Comparison of ENCODE assay signal across 24 mouse cellular contexts in the genomic region with DNA sequence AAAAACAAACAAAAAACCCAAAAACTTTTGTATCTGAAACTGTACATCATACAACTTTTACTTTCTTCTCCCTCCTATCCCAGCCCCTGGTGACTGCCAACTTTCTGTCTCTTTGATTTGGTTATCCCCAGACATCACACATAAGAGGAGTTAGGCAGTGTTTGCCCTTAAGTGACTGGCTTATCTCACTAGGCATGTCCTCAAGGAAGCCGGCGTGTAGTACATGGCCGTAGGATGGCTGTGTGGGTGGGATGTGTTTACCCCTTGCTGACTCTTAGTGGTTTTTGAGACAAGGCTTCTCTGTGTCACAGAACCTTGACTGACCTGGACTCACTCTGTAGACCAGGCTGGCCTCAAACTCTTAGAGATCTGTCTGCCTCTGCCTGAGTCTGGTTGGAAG. TPM values are rescaled to one million over a fixed set of nuclear protein-coding genes. Genes with fewer than 3 reads are reported as not detected.
DNase-seq lines count a peak whose midpoint lies in the region; ATAC-seq and TF ChIP-seq lines count a peak whose summit lies in the region.
"Had no signal": no experiment of that assay in that cellular context is flagged by ENCODE, and none has a peak within 500 bp of the region (broad histone marks: within the 10 kb centered on the region; RNA-seq: fewer than 3 reads in every experiment).

No protein-coding gene starts in this region.

- peaks cover 32% of the 10 kb centered on the region for H3K4me1 ChIP-seq in liver, embryonic 11.5 days (replicated peaks; ENCODE audit: control insufficient read depth, insufficient read depth, low read length)
- peaks cover 9% of the 10 kb centered on the region for H3K4me1 ChIP-seq in liver, postnatal 0 days (ENCODE audit: insufficient read depth)
- H3K4me1 ChIP-seq in G1E (ENCODE audit: insufficient read depth, low read depth, low read length) = peaks cover 77% of the 10 kb centered on the region

- WGBS in liver, embryonic 11.5 days = 27% methylated on average over 3 of the region's 3 CpGs
- WGBS in liver, postnatal 0 days (ENCODE audit: insufficient replicate concordance) = 50% methylated on average over 3 of the region's 3 CpGs

- no peaks in the 10 kb centered on the region for H3K9me3 ChIP-seq in liver, embryonic 11.5 days (ENCODE audit: control insufficient read depth, low read length)
- H3K9me3 ChIP-seq in liver, postnatal 0 days (ENCODE audit: low read length) = no peaks in the 10 kb centered on the region
- no peaks in the 10 kb centered on the region for H3K9me3 ChIP-seq in G1E (replicated peaks)
- H3K9me3 ChIP-seq: forebrain, embryonic 13.5 days; limb, embryonic 15.5 days; midbrain, embryonic 15.5 days; neural tube, embryonic 12.5 days had no signal

- peak; percentile 56 for ATAC-seq in liver, embryonic 11.5 days (replicated peaks; ENCODE audit: low FRiP score)
- no peak for ATAC-seq in liver, postnatal 0 days
- peak; percentile 50 for ATAC-seq in G1E (ENCODE audit: extremely low read depth, insufficient number of reproducible peaks, low FRiP score, poor library complexity, severe bottlenecking)
- ATAC-seq in common myeloid progenitor, adult 5-6 weeks (replicated peaks; ENCODE audit: low read depth, poor library complexity, severe bottlenecking) = peak; percentile 51
- ATAC-seq in megakaryocyte-erythroid progenitor cell, adult 5-6 weeks (replicated peaks; ENCODE audit: low FRiP score, low TSS enrichment, poor library complexity, severe bottlenecking) = peak; percentile 70
- ATAC-seq: forebrain, embryonic 13.5 days; inflammation-experienced regulatory T-cells, adult 6 months; midbrain, embryonic 15.5 days had no signal

- TF ChIP-seq EP300 in liver, postnatal 0 days (IDR thresholded peaks at IDR 0.05; ENCODE audit: low read depth) = no peak

- H3K36me3 ChIP-seq in liver, embryonic 11.5 days (ENCODE audit: control insufficient read depth, insufficient read depth, low read length) = no peaks in the 10 kb centered on the region
- H3K36me3 ChIP-seq in liver, postnatal 0 days (replicated peaks; ENCODE audit: insufficient read depth, low read length) = no peaks in the 10 kb centered on the region
- H3K36me3 ChIP-seq in G1E (replicated peaks) = peaks cover 71% of the 10 kb centered on the region
- H3K36me3 ChIP-seq: midbrain, embryonic 15.5 days; neural tube, embryonic 12.5 days had no signal

- DNase-seq in liver, embryonic 11.5 days (ENCODE audit: low spot score) = no peak
- DNase-seq in liver, postnatal 0 days = no peak
- DNase-seq in G1E (ENCODE audit: low spot score) = no peak
- DNase-seq in urinary bladder, postnatal 14 days (ENCODE audit: low spot score) = no peak
- DNase-seq in spleen, adult 18-20 months = no peak
- DNase-seq: adrenal gland, adult 8-10 months; cerebellum, adult 8-10 months; cerebellum, postnatal 25 days; gastrocnemius, postnatal 14 days; kidney, adult 2 months; kidney, postnatal 36 days; left cerebral cortex, postnatal 4 days; lung, embryonic 14.5 days; lung, postnatal 14 days; right cerebral cortex, adult 18-20 months had no signal

- no peak overlapping the region for H3K9ac ChIP-seq in liver, embryonic 11.5 days (ENCODE audit: low read depth, low read length)
- H3K9ac ChIP-seq in liver, postnatal 0 days (replicated peaks) = no peak overlapping the region
- H3K9ac ChIP-seq: forebrain, embryonic 13.5 days; hindbrain, embryonic 14.5 days; limb, embryonic 15.5 days; lung, embryonic 14.5 days; midbrain, embryonic 15.5 days; neural tube, embryonic 12.5 days had no signal

- no peak overlapping the region for H3K27ac ChIP-seq in liver, embryonic 11.5 days (ENCODE audit: low read depth, low read length)
- H3K27ac ChIP-seq in liver, postnatal 0 days (ENCODE audit: low read depth) = no peak overlapping the region
- H3K27ac ChIP-seq: forebrain, embryonic 13.5 days; hindbrain, embryonic 14.5 days; limb, embryonic 15.5 days; midbrain, embryonic 15.5 days; neural tube, embryonic 12.5 days had no signal

- no peak overlapping the region for H3K4me3 ChIP-seq in liver, embryonic 11.5 days (ENCODE audit: low read depth, low read length)
- H3K4me3 ChIP-seq in liver, postnatal 0 days (ENCODE audit: low read depth, low read length) = no peak overlapping the region
- H3K4me3 ChIP-seq in G1E (ENCODE audit: low read depth, low read length) = peak overlapping the region; percentile 21; the same call in 1 of the 2 replicates
- H3K4me3 ChIP-seq: forebrain, embryonic 13.5 days; limb, embryonic 15.5 days; midbrain, embryonic 15.5 days; neural tube, embryonic 12.5 days had no signal

- no peak for TF ChIP-seq CTCF in liver, postnatal 0 days (IDR thresholded peaks at IDR 0.05; ENCODE audit: low read depth)
- TF ChIP-seq CTCF in G1E (IDR thresholded peaks at IDR 0.05; ENCODE audit: low read depth, low read length) = no peak

- no peaks in the 10 kb centered on the region for H3K27me3 ChIP-seq in liver, embryonic 11.5 days (replicated peaks; ENCODE audit: control insufficient read depth, insufficient read depth, low read length)
- no peaks in the 10 kb centered on the region for H3K27me3 ChIP-seq in liver, postnatal 0 days (ENCODE audit: insufficient read depth, low read length)
- H3K27me3 ChIP-seq in G1E (ENCODE audit: insufficient read depth, low read length) = no peaks in the 10 kb centered on the region
- H3K27me3 ChIP-seq: forebrain, embryonic 13.5 days; limb, embryonic 15.5 days; midbrain, embryonic 15.5 days; neural tube, embryonic 12.5 days had no signal

- H3K4me2 ChIP-seq in liver, embryonic 11.5 days = no peak overlapping the region
- no peak overlapping the region for H3K4me2 ChIP-seq in liver, postnatal 0 days (ENCODE audit: low read depth, low read length)
- H3K4me2 ChIP-seq: forebrain, embryonic 13.5 days; heart, embryonic 11.5 days; hindbrain, embryonic 14.5 days; limb, embryonic 15.5 days; lung, embryonic 14.5 days; midbrain, embryonic 15.5 days; neural tube, embryonic 12.5 days had no signal

RNA-seq across cellular contexts. Expression of gene Sipa1l1, which starts 6.6 kb away (rescaled TPM):
- polyA plus RNA-seq in liver, embryonic 11.5 days (2014; fragmentation: Nextera tagmentation; extraction: Ambion mirVana) = 21.0 and 21.1 TPM in 2 replicates
- polyA plus RNA-seq in liver, postnatal 0 days (2015; fragmentation: Nextera tagmentation; extraction: Ambion mirVana) = 2.0 and 3.2 TPM in 2 replicates
- total RNA-seq in G1E (2014; fragmentation: Nextera tagmentation) (330 and 365 TPM in 2 replicates), G1E (2017) (145 and 161 TPM in 2 replicates)
- polyA plus RNA-seq in G1E (2012) = 107 and 141 TPM in 2 replicates
- 41.3 and 47.9 TPM in 2 replicates for total RNA-seq in common myeloid progenitor, adult 5-6 weeks (2017)
- 47.1 and 51.3 TPM in 2 replicates for total RNA-seq in megakaryocyte-erythroid progenitor cell, adult 5-6 weeks (2014; fragmentation: Nextera tagmentation)
- 26.9 and 49.6 TPM in 2 replicates for total RNA-seq in megakaryocyte-erythroid progenitor cell, adult 5-6 weeks (2017)
